Mouse (Mus musculus) cerebellum, adult 2 months (tissue): Measurements from ENCODE around the gene March8. TPM values are rescaled to one million over a fixed set of nuclear protein-coding genes. Genes with fewer than 3 reads are reported as not detected.

Source experiments
- DNase-seq, 2 experiments: peaks; one replicate each; pipeline ENCODE4 v3.0.0; 2021
- H3K27ac ChIP-seq: fragments of 200-500 bp; 2 replicates; pipeline ENCODE4 v1.5.1; 2012; ENCODE audit warnings: low read length, control low read depth, inconsistent platforms; ENCODE audit not compliant: insufficient read depth
- H3K27me3 ChIP-seq: fragments of 200-500 bp; 2 replicates; pipeline ENCODE4 v1.6.1; 2012; ENCODE audit warnings: inconsistent platforms, mild to moderate bottlenecking, low read length, moderate library complexity; ENCODE audit not compliant: control insufficient read depth, insufficient read depth
- H3K4me1 ChIP-seq: fragments of 200-500 bp; 2 replicates; pipeline ENCODE4 v1.6.1; 2011; ENCODE audit warnings: low read length; ENCODE audit not compliant: control insufficient read depth, insufficient read depth
- H3K4me3 ChIP-seq: fragments of 200-500 bp; replicated peaks from 2 replicates; pipeline ENCODE3; 2011; ENCODE audit warnings: mild to moderate bottlenecking, low read depth, low read length, control low read depth; ENCODE audit not compliant: insufficient read depth
- CTCF ChIP-seq: fragments of 200-500 bp; IDR thresholded peaks from 2 replicates; pipeline ENCODE4 v1.5.1; 2011; ENCODE audit warnings: low read depth, mild to moderate bottlenecking, control low read depth, low read length, moderate library complexity, borderline replicate concordance; ENCODE audit not compliant: insufficient read depth
- POLR2A ChIP-seq: fragments of 200-500 bp; IDR thresholded peaks from 2 replicates; pipeline ENCODE4 v1.6.1; 2011; ENCODE audit warnings: low read length, control low read depth, borderline replicate concordance; ENCODE audit not compliant: insufficient read depth
- WGBS: fragments of 180-500 bp; shearing (Covaris S2); methylation state at CpG from one replicate; pipeline ENCODE4 v1.1.7; 2018; 5-methylcytosine and 5-hydroxymethylcytosine counted together
- polyA plus RNA-seq: library from polyadenylated mRNA; depleted of rRNA; stranded (reverse); fragments of >200 nt; gene quantifications from 2 replicates; pipeline ENCODE4 v1.2.3, GENCODE M21; 2012; rRNA removed

Gene March8
- 80.9 and 84.5 TPM in 2 replicates for polyA plus RNA-seq

GRCm38 (mm10) chr6:116337835-116338501 lies at the start of gene March8:
Gene March8, plus strand, starts transcription at chr6:116338024.
- Histone ChIP-seq H3K4me3 (peak within 1 kb of the TSS; percentile 91), H3K27me3 (no peaks in the 10 kb centered on the region), H3K27ac (peak within 1 kb of the TSS; percentile 70), H3K4me1 (peaks cover 3% of the 10 kb centered on the region; the same call in 1 of the 2 replicates)
- under 1% methylated on average over 74 of the region's 75 CpGs for WGBS
- peak; percentile 91 to 92 for DNase-seq
- TF ChIP-seq CTCF: no peak
- TF ChIP-seq POLR2A: peak; percentile 78

- no peak for TF ChIP-seq POLR2A
- TF ChIP-seq CTCF: no peak
- WGBS: 94% methylated on average over 2 of the region's 2 CpGs
- H3K4me1 ChIP-seq: no peaks in the 10 kb centered on the region
- no peak overlapping the region for H3K27ac ChIP-seq
- H3K4me3 ChIP-seq: no peak overlapping the region
- no peak for DNase-seq
- H3K27me3 ChIP-seq: no peaks in the 10 kb centered on the region
These were observed 26.4 kb upstream of the March8 start for GRCm38 (mm10) chr6:116311411-116311810.

GRCm38 (mm10) chr6:116319259-116319658 lies 18.6 kb upstream of the March8 start:
- Histone ChIP-seq H3K27ac (no peak overlapping the region), H3K27me3 (no peaks in the 10 kb centered on the region), H3K4me1 (no peaks in the 10 kb centered on the region), H3K4me3 (no peak overlapping the region)
- no peak for TF ChIP-seq POLR2A
- TF ChIP-seq CTCF: no peak
- no peak for DNase-seq
- WGBS: 88% methylated on average over 3 of the region's 3 CpGs

- WGBS: 91% methylated on average over 3 of the region's 3 CpGs
- Histone ChIP-seq H3K4me1 (no peaks in the 10 kb centered on the region), H3K27ac (no peak overlapping the region), H3K4me3 (no peak overlapping the region), H3K27me3 (no peaks in the 10 kb centered on the region)
- TF ChIP-seq CTCF: no peak
- no peak for TF ChIP-seq POLR2A
- DNase-seq: no peak
These were observed 11.2 kb upstream of the March8 start for GRCm38 (mm10) chr6:116326641-116327040.

GRCm38 (mm10) chr6:116331396-116331795 lies 6.4 kb upstream of the March8 start:
- Histone ChIP-seq H3K27ac (no peak overlapping the region), H3K4me1 (no peaks in the 10 kb centered on the region), H3K27me3 (no peaks in the 10 kb centered on the region), H3K4me3 (no peak overlapping the region)
- DNase-seq: peak in 1 of 2 experiments; percentile 22
- 34% methylated on average over 2 of the region's 2 CpGs for WGBS
- TF ChIP-seq POLR2A (no peak), CTCF (no peak)

GRCm38 (mm10) chr6:116337466-116337834 lies 374 bp upstream of the March8 start:
- Histone ChIP-seq H3K4me1 (peaks cover 3% of the 10 kb centered on the region; the same call in 1 of the 2 replicates), H3K27me3 (no peaks in the 10 kb centered on the region), H3K27ac (peak overlapping the region; percentile 70), H3K4me3 (peak overlapping the region; percentile 91)
- TF ChIP-seq POLR2A (no peak), CTCF (no peak)
- 3% methylated on average over 7 of the region's 7 CpGs for WGBS
- no peak for DNase-seq

GRCm38 (mm10) chr6:116338520-116338919 lies 696 bp downstream of the March8 start:
- WGBS: 5% methylated on average over 8 of the region's 8 CpGs
- no peak for DNase-seq
- Histone ChIP-seq H3K4me1 (peaks cover 3% of the 10 kb centered on the region; the same call in 1 of the 2 replicates), H3K4me3 (peak overlapping the region; percentile 91), H3K27me3 (no peaks in the 10 kb centered on the region), H3K27ac (peak overlapping the region; percentile 70; the same call in 1 of the 2 replicates)
- no peak for TF ChIP-seq CTCF
- TF ChIP-seq POLR2A: no peak

GRCm38 (mm10) chr6:116339088-116339487 lies 1.3 kb downstream of the March8 start:
- 73% methylated on average over 5 of the region's 5 CpGs for WGBS
- Histone ChIP-seq H3K27ac (no peak overlapping the region), H3K27me3 (no peaks in the 10 kb centered on the region), H3K4me1 (peaks cover 3% of the 10 kb centered on the region; the same call in 1 of the 2 replicates), H3K4me3 (peak overlapping the region; percentile 25)
- TF ChIP-seq POLR2A (no peak), CTCF (no peak)
- no peak for DNase-seq
